Mouse (Mus musculus) lung, adult 2 months (tissue): Measurements from ENCODE around the gene Nfix.

Experiments used
- CTCF ChIP-seq: fragments of 200-500 bp; IDR thresholded peaks from 2 replicates; pipeline ENCODE4 v1.5.1; 2011; ENCODE audit warnings: mild to moderate bottlenecking, low read length, control low read depth; ENCODE audit not compliant: insufficient read depth
- POLR2A ChIP-seq: fragments of 200-500 bp; IDR thresholded peaks from 2 replicates; pipeline ENCODE4 v1.6.1; 2011; ENCODE audit warnings: low read depth, mild to moderate bottlenecking, control low read depth, low read length, borderline replicate concordance; ENCODE audit errors: extremely low read depth

GRCm38 (mm10) chr8:84712759-84713120 is 87.4 kb downstream of the Nfix start:
- TF ChIP-seq CTCF (no peak), POLR2A (no peak)
